Mouse (Mus musculus): ENCODE measurements around the gene 4933421I07Rik. TPM values are rescaled to one million over a fixed set of nuclear protein-coding genes. Genes with fewer than 3 reads are reported as not detected.

4933421I07Rik gene
- not detected for polyA plus RNA-seq (2017; shearing (Covaris generic))

- no peak for ATAC-seq
Observed at GRCm38 (mm10) chr7:42447850-42448249, at the start of gene 4933421I07Rik. Gene 4933421I07Rik, minus strand, starts transcription at chr7:42448120.

- ATAC-seq = no peak
Observed at GRCm38 (mm10) chr7:42497356-42497755, 49.4 kb upstream of the 4933421I07Rik start.

- ATAC-seq = no peak
Observed at GRCm38 (mm10) chr7:42496202-42496601, 48.3 kb upstream of the 4933421I07Rik start.

DNA sequence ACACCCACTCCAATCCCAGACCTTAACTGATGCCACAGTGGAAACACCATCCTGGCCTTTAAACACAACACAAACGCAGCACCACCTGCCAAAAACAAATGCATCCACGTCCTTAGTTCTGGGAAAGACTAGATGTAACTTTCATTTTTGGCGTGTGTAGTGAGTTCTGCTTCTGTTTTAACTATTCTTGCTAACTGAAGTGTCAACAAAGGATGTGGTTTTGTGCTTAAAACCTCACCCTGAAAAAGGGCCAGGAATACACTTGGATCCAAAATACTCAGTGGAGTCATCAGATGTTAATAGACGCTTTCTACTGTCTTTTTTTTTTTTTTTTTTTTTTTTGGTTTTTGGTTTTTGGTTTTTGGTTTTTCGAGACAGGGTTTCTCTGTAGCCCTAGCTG, 42.9 kb upstream of the 4933421I07Rik start:
- peak; percentile 74 for ATAC-seq

DNA sequence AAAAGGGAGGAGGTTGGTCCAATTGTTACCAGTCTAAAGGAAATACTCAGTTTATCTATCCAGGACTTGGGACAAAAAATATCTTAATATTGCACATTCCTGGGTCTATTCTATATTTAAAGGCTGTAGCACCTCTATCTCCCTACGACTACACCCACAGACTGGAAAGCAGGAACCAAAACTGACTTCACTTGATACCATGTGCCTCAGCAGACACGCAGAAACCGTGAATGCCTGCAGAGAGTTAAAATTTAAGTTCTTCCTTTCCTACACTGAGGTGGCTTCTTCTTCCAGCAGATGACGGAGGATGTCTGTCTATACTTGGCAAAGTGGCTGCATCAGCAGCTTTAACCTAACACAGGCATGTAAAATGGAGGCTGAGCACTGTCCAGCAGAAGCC, 42.4 kb upstream of the 4933421I07Rik start:
- no peak for ATAC-seq

DNA sequence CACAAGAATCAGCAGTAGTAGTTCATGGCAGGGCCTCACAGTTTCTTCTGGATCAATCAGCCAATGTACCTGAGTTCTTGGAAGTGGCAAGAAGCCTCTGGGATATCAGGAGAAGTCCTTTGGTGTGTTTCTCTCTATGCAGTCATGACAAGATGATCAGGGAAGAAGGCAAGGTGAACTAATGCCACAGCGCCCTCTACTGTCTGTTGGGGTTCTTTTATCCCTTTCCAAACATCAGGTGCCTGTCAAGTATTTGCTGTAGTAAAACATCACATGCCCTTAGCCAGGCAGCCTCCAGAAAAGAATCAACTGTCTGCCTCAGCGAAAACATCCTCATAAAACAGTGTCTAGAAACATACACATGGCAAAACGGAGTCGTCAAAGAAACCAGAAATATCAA, 6.7 kb upstream of the 4933421I07Rik start:
- no peak for ATAC-seq

DNA sequence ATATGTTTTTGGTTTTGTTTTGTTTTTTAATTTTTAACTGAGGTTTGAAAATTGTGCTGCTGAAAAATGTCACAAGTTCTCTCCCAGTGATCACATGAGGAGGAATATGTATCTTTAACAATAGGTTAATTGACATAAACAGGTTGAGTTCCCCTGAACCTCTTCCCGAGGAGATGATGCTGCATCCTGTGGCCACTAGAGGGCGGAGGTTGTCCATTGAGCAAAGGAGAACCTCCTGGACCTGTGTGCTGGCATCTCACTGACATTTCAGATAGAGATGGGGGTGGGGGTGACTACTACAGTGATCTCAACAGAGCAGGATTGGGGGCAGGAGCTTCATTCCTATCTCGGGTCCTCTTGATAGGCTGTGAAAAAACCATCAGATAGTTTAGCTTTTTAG, 2.7 kb upstream of the 4933421I07Rik start:
- ATAC-seq = no peak

DNA sequence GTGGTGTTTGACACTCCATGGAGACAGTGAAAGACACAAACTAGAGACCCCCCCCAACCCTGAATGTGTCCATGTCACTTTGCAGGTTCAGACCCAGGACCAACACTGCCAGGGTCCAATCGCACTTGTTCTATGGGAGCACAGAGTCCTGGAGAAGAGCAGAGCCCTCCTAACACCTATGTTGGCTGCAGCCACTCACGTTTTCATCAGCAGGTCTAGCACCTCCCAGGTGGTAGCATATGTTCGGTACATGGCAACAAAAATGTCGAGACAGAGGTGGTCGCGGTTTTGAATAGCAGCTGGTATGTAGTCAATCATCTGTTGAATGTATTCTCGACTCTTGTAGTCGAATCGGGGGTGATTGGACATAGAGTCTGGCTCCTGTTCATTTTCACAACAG, 568 bp downstream of the 4933421I07Rik start:
- ATAC-seq = no peak

Other genes with a start within 250 kb of the 4933421I07Rik start
- gene Vmn2r61, start 188.1 kb downstream of the 4933421I07Rik start, polyA plus RNA-seq (2017; shearing (Covaris generic)) = not detected
- gene Zfp141, start 57.6 kb upstream of the 4933421I07Rik start, polyA plus RNA-seq (2017; shearing (Covaris generic)) = 10 to 100 TPM; 24.8 to 36.4 TPM
- gene Gm21028, start 130.5 kb upstream of the 4933421I07Rik start, polyA plus RNA-seq (2017; shearing (Covaris generic)) = not detected
- not detected for gene Zfp977, start 144.4 kb upstream of the 4933421I07Rik start, polyA plus RNA-seq (2017; shearing (Covaris generic))
- under 1 TPM; 0.53 to 0.55 TPM for gene Zfp976, start 194.5 kb upstream of the 4933421I07Rik start, polyA plus RNA-seq (2017; shearing (Covaris generic))
- 1 to 10 TPM; 2.6 to 2.9 TPM for gene Zfp975, start 244.6 kb upstream of the 4933421I07Rik start, polyA plus RNA-seq (2017; shearing (Covaris generic))

Data from activated CD4-positive, CD25-positive, alpha-beta regulatory T cell, adult 4 months (primary cell).